Mouse (Mus musculus) adrenal gland, postnatal 36 days (tissue): ENCODE results near the gene Syk. TPM values are rescaled to one million over a fixed set of nuclear protein-coding genes. Genes with fewer than 3 reads are reported as not detected.

Experiments
- DNase-seq, 2 experiments: peaks; one replicate each; pipeline ENCODE4 v3.0.0; 2021; ENCODE audit warnings: mixed read lengths in 1 of 2
- total RNA-seq, 2 experiments: library from RNA; stranded (reverse); gene quantifications; 2 replicates each; pipeline ENCODE4 v1.2.3; 2021

Syk gene
- total RNA-seq, 2 experiments from 2014 or later = 3.1 to 6.6 TPM

DNA sequence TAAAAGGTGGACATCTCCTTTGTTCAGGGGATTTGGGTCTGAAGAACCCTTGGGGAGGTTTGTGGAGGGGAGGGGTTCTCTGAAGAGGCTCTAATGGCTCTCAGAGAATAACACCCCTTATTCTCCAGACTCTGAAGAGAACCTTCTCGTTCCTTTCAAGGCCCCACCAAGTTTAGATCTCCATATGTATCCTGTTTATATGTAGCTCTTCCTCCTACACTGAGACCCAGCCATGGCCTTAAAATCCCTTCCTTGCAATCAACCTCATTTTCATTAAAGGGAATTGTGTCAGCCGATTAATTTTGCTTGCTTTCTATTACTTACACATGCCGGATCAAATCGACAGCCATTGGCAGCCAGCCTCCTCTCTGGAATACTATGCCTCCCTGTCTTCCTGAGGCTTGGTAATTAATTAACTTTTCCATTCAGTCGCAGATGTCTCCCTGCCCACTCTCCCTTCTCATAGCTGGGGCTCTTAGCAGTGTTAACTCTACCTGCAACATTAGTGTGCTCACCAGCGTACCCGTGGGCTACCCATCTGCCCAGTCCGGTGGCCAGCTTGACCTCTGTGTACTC, 13.7 kb upstream of the Syk start:
- no peak for DNase-seq

DNA sequence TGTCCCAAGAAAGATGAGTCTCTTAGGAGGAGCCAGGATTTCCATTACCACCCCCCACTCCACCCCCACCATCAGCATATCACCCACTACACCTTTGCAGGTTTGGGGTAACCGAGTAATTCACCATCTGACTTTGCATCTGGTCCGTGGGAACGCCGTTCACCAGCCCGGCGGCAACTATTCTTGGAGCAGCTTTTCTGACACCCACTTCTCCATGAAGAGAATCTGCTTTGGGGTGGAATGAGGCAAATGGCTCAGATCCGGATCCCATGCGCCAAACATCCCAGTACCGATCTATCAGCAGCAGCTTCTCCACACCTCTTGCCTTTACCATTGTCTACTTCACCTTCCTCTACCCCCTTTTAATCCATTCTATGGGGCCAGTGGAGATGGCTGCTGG, 12.7 kb upstream of the Syk start:
- DNase-seq = no peak

DNA sequence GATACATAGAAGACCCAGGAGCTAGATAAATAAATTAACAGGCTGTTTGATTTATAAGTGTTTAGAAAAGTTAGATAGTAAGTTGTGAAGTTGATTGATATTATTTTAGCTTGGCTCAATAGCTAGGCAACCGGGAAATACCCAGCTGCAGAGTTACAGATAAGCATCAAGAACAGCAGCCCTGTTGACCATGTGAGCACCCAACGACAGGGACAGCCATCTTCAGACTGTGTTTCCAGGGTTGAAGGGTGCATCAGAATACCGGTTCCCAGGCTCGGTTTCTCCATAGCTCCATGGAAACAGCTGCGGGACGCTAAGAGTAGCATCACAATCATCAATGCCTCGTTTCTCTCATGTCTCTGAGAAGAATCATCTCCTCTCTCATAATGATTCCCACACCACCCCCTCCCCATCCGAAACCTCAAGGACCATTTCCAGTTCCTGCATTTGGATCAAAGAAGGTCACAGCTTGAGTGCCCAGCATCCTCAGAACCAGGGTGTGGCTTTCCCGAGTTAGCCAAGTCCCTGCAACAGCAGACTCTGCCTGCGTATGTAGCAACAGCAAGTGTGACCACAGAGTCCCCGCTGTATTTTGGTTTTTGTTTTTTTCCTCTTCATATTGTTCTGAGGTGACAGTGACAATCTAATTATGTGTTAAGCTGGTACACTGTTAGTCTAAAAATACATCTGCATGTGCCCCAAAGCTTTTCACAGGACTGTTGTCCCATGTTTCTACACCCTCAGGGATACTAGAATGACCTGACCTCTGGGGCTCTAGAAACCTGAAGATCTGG, 11.2 kb upstream of the Syk start:
- no peak for DNase-seq

DNA sequence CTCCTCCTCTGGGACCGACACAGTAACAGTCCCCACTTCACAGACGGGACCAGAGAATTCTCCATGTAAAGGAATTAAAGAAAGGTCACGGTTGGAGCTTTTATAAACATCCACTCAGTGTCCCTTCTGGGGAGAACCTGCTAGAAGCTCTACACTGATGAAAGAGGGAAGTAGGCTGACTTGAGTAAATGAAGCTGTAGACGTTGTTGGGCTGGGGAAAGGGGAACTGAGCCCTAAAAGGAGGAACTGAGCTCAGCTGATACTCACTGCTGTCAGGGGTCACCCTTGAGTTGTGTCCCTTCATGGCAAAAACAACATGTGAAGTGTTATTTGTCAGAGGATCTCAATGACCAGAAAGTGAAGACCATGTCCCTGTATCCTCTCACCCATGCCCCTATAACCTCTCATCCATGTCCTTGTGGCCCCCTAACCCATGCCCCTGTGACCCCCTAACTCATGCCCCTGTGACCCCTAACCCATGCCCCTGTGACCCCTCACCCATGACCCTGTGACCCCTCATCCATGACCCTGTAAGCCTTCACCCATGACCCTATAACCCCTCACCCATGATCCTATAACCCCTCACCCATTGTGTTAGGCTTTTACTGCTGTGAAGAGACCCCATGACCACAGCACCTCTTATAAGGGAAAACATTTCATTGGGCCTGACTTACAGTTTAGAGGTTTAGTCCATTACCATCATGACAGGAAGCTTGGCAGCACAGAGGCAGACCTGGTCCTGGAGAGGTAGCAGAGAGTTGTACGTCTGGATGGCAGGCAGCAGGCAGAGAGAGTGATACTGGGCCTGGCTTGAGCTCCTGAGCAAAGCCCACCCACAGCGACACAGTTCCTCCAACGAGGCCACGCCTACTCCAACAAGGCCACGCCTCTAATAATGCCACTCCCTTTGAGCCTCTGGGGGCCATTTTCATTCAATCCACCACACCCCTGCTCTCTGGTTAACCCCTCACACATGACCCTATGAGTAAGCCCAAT, 10.2 kb upstream of the Syk start:
- no peak for DNase-seq

DNA sequence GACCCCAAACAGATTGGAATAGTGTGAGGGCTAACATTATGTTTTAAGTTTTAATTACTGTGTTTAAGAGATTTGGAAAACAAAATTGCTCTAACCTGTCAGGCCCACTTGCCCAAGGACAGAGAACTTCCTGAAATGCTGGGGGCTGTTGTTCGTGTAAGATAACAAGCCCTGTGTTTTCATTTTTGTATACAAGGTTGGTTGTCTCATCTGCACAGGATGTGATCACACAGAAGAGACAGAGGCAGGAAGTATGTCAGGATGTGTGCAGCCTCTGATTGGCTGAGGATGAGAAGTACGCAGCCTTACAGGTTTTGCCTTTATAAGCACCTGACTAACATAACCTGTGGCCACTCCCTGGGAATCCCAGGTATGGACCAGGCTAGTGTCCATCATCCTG, 8.7 kb upstream of the Syk start:
- DNase-seq = no peak

DNA sequence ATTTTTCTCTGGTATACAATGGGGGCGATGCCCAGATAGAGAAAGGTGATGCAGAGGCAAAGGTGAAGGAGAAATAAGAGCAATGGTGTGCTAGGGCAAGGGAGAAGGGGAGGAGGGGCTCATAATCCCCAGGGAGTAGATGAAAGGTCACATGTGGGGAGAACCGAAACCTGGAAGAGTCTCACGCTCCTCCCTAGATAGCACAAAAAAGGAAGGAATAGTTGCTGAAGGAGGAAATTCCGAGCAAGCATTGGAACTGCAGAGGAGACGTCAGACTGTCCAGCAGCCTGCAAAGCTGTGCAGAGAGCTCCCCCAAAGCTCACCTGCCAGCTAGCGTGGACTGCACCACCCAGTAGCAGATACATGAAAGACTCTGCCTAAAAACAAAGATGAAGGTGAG, 7.5 kb upstream of the Syk start:
- no peak for DNase-seq

DNA sequence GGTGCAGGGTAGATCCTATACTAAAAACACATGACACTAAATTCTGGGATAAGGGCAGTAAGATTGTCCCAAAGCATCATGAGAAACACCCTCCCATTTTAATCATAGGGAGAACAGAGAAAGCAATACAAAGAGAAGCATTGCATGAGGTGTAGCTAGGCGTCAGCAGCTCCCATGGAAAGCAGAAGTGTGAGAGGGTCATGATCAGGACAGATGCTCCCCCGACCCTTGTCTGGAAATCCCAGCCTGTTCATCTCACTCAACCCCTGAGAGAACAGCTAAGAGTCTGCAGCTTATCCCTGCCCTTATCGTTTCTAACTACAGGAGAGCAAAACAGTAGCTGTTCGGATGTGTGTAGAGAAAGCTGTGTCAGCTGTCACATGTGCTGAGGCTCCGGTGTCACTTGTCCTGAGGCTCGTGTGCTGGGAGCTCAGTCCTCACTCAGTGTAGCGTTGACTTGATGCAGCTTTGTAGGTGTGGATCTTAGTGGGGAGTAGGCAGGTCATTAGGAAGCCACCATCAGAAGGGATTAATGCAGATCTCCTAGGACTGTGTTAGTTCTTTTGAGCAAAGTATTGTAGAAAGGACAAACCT, 6.9 kb upstream of the Syk start:
- no peak for DNase-seq

DNA sequence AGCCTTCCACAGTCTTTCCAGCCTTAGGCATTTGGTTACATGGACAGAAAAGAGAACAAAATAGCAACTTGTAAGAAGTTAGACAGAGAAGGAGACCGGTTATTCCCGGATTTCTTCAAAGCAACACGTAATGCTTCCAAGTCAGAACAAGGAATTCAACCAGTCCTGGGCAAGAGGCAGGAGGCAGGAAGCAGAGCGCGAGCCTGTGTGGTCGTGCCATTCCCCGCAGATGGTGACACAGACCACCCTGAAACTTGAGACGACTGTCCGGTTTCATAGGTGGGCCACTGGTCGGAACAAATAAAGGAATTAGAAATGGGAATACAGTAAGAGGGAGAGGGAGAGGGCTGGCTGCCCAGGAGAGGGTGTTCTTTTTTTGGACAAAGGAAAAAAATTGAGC, 6.1 kb upstream of the Syk start:
- no peak for DNase-seq

DNA sequence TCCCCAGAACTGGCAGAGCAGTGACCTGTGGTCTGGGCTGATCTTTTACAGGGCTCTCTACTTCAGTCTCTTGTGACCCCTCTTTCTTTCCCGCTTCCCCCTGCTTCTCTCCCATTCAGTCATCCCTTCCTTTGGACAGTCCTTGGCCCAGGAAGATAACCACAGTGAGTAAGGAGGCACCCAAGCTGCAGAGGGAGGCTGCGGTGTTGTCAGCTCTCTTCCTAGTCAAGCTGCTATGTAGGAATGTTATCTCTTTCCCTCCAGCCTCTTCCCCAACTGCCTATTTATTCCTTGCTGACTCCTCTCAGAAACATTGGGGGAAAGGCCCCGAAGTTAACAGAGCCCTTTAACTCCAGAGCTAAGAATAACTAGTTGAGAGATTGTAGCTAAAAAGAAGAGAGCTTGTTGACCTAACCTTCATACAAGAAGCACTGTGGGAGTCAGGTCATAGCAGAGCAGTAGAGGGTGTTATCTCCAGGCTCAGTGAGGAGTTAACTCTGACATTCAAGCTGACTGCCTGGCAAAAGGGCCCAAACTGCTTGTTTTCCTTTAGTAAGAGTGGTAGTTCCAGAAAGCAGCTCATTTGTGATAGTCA, 5.5 kb upstream of the Syk start:
- no peak for DNase-seq

DNA sequence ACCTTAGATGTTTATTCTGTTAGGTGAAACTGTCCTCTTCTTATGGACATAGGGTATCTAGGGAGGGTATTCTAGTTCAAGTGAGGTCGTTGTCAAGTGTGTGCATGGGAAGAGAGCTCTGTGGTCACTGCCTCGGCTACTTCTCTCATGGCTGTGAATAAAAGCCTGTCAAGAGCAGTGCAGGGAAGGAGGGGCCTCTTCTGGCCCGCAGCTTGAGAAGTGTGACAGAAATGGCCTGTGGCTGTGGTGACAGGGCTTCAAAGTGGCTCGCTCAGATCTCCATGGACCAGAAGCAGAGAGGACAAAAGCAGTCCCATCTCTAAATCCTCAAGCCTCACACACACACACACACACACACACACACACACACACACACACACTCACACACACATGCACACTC, 5.0 kb upstream of the Syk start:
- DNase-seq = no peak

DNA sequence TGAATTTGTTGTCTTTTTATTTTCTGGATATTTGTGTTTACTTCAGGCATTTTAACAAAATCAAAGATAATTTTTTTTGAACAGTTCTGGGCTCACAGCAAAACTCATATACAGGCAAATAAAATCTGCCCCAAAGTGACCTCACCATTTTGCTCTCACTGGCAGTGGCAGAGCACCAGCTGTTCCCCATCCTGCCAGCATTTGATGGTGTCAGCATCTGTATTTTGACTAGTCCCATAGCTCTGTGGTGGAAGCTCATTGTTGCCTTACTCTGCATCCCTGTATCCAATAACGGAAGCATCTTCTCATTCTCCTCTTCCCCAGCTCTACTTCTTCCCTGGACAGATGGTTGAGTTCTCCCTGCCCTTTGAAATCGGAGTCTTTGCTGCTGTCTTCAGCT, 4.2 kb upstream of the Syk start:
- no peak for DNase-seq

DNA sequence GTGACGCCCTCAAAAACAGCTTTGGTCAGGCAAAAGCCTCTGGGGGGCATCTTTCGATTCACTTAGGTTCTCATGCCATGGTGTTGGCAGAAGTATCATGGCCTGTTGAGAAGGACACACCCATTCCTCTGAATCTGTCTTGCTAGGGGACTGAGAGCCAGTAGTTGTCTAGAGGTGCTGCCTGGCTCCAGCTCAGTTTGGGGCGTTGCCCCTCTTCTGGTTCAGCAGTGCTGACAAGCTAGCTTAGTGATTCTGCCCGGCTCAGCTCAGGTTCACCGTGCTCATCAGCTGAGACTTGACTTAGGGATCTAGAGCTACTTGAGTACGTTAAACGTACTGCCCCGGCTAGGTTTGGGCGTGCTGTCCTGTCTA, 481 bp upstream of the Syk start:
- no peak for DNase-seq

DNA sequence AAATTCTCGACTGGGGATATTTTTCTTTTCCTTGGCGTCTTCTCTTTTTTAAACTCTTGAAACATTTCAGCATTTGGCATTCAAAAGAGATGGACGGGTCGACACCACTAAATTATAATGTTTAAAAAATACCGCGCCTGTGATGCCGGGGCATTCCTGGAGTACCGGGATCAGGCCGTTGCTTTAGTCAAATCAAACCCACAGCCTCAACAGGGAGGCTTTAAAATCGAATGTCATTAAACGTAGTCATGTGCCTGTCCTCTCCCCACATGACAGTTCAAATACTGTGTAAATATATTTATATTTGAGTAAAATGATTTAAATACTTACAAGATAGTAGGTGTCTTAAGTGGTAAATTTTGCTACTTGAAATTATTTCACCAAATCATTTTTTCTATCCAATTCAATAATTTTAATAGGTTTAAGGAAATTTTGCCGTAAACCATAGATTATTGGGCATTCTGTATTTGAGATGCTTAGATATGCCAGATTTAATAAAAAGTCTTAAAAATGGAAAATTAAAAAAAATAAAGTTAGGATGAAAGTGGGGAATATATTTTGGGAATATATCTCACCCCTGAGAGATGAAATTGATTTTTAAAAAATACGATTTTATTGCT, 1.1 kb downstream of the Syk start:
- no peak for DNase-seq

DNA sequence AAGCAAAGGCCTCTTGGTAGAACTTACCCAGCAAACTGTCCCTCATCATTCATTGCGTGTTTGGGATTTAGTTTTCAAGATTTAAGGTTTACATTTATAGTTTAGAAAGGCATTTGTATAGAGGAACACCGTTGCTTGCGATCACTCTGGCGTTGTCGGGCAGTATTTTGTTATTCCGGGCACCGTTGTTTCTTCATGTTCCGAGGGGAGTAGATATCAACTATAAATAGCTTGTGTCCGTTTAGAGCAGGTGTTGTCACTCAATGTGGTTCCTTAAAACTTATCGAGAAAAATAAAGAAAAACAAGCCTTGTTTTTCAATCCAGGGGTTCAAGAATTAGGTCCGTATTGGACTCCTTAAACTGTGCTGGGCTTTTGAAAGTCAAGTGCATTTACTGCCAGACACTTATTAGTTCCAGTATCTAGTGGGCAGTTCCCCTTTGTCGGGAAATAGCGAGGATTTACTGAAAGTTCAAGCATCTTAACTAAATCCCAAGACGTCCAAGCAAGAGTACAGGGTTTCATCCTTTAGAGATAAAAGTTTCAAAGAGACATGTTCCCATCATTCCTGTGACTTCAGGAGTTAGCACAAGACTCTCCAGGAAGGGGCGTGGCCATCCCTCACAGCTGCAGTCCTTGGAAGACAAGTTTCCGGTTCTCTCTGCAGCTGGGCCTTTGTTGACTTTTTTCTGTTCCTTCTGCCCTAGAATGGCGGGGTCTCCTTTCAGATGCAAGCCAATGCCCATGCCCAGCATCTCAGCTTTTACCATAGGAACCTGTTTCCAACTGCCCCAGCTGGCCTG, 1.9 kb downstream of the Syk start:
- DNase-seq = no peak

DNA sequence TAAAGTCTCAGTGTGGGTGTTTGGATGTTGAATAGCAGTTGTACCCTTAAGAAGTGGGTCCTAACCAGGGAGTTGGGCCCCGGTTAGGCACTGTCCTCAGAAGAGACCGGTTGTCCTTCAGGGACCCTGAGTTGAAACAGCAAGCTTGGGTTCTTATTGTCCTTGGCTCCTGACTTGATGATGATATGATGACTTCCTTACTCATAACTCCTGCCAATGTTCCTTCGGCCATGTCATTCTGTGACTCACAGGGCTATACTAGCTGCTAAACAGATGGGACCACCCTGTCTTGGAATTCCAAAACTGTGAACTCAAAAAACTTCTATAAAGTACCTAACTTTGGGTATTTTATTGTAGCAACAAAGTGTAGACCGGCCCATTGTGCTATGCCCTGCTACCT, 4.8 kb downstream of the Syk start:
- DNase-seq = no peak

DNA sequence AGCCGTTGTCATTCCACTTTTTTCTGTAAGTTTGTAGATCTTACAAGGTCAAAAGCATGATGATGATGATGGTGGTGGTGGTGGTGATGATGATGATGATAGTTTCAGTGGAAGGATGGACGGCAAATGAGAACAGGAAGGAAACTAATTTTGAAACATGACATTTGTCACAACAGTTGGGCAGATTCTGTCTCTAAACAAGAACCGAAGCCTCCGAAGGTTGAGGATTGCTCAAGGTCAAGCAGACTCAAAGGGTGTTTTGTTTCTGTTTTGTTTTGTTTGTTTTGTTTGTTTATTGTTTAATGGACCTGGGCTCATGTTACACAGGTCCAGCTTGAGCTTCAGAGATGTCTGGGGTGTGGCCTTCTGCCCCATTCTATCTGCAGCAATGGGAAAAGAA, 6.1 kb downstream of the Syk start:
- no peak for DNase-seq

DNA sequence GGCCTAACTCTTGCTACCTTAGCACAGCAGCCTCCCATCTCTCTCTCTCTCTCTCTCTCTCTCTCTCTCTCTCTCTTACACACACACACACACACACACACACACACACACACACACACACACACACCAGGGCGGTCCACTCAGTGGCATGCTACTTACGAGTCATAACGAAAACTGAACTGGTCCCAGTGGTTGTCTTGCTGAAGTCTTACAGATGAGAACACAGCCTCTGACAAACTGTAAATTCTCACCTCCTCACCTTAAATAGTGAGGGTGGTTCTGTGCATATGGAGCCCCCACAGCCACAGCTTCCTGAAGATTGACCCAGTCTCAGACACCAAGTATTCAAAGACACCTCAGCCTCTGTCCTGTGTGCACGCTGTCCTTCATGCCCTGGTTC, 8.9 kb downstream of the Syk start:
- DNase-seq = no peak

DNA sequence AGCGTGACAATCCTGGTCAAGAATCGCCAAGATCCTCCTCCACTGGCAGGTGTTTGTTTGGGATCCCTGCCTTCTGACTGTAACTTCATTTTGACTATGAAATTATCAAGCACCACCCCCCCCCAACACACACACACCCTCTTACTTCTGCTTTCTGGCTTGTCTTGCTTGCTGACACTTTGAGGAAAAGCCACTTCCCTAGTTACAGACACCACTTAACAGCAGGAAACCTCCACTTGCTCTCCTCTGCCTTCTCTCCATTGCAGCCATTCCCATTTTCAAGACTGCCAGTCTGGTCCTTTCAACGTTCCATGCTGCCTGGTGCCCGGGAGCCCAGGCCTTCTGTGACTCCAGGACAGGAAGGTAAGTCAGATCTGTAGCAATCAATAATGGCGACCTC, 13.7 kb downstream of the Syk start:
- DNase-seq = no peak

DNA sequence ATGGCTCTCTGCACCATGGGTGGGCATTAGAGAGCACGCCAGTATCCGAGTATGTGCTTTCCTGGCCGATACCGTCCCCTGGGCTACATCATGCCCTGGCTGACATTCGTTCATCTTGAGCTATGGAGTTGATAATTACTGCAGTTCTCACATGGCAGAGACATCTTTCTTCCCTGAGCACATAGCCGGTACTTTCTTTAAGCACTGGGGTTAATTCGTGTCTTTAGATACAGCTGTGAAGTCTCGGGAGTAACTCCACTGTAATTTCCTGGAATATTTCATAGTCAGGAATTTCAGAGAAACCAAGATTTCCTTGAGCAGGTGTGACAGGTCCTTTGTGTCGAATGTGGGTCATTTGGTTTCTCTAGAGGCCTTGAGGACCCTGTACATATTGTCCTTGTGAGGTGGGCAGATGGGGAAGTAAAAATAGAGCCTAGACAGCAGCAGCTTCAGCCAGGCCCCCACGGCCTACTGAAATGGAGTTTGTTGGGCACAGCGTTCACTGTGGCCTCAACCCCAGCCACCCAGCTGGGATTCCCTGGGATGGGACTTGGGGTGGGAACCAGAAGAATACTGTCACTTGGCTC, 14.2 kb downstream of the Syk start:
- DNase-seq = no peak

DNA sequence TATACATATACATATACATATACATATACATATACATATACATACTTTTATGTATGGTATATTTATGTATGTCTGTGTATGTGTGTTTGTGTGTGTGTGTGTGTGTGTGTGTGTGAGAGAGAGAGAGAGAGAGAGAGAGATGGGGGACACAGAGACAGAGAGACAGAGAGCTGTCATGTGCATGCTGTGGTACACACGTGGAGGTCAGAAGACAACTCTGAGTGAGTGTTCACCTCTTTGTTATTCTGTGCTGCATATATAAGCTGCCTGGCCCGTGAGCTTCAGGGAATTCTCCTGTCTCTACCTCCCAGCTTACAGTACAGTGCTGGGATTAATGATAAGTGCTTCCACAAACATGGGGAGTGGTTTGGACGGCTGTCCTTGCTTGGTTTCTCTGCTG, 15.3 kb downstream of the Syk start:
- no peak for DNase-seq
